Mouse (Mus musculus) adrenal gland, postnatal 14 days (tissue): ENCODE data around the gene Ttc8. TPM values are rescaled to one million over a fixed set of nuclear protein-coding genes. Genes with fewer than 3 reads are reported as not detected.

Source experiments
- DNase-seq: peaks from one replicate; pipeline ENCODE4 v3.0.0; 2021; ENCODE audit warnings: mixed read lengths
- total RNA-seq: library from RNA; stranded (reverse); gene quantifications from 2 replicates; pipeline ENCODE4 v1.2.3, GENCODE M21; 2021

The Ttc8 gene
- total RNA-seq, 1 experiment from 2014 or later: 22.0 TPM

GRCm38 (mm10) chr12:99026291-99026690 is 105.9 kb downstream of the Ttc8 start:
- DNase-seq: no peak

GRCm38 (mm10) chr12:99028665-99029064 is 108.3 kb downstream of the Ttc8 start:
- no peak for DNase-seq

GRCm38 (mm10) chr12:99030022-99030421 is 109.6 kb downstream of the Ttc8 start:
- DNase-seq: no peak

Other genes with a start within 250 kb of the Ttc8 start
- 18.5 and 19.8 TPM in 2 replicates for gene Ptpn21, start 183.2 kb upstream of the Ttc8 start, total RNA-seq
- 81.2 and 89.7 TPM in 2 replicates for gene Zc3h14, start 173.6 kb upstream of the Ttc8 start, total RNA-seq
- 19.9 and 28.3 TPM in 2 replicates for gene Eml5, start 19.1 kb upstream of the Ttc8 start, total RNA-seq